Mouse (Mus musculus): ENCODE measurements at regions not wholly inside any gene's neighbourhood (a gene's known extent, or its start where the extent isn't known, plus 50 kb on each side); places are given as distances from the start of the nearest gene placed in this dataset.

DNA sequence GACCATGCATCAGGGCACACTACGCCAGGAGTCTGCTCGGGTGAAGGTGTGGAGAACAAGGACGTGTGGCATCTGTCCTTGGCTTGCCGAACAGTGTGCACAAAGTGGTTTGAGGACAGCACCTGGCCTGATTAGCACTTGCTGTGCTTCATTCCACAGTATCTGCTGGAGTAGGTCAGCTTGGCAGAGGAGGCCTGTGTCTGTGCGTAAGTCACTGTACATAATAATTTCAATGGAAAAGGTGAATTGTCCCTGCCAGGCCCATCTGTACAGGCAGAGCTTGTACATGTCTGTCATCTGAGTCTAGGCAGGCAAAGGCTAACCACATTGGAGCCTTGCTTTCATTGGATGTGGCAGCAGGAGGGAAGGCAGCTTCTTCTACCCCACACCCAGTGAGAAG, 979.5 kb upstream of the Car8 start:
- no peak overlapping the region for H3K4me3 ChIP-seq
- no peaks in the 10 kb centered on the region for H3K27me3 ChIP-seq (ENCODE audit: low read depth, poor library complexity, severe bottlenecking)
- H3K27ac ChIP-seq: no peak overlapping the region
- WGBS: 89% methylated on average over 5 of the region's 5 CpGs
- H3K9me3 ChIP-seq (replicated peaks): no peaks in the 10 kb centered on the region
- H3K4me1 ChIP-seq: peaks cover 5% of the 10 kb centered on the region
- no peaks in the 10 kb centered on the region for H3K36me3 ChIP-seq
- DNase-seq (ENCODE audit: low spot score): no peak

DNA sequence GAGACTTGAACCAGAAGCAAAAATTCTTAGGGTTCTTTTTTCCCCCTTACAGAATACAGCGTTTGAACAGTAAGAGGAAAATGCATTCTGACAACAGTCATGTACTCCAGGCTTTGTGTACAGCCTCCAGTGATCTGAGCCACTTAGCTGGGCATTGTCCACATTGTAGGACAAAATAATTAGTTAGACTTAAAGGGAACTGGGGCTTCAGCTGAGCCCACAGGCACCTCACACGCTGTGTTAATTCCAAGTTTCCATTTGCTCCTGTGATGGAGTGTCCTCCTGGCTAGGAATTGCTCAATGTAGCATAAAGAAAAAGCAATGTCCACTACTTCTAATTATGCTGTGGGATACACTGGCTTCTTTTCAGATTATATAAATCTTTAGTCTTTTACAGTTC, 969.8 kb upstream of the Car8 start:
- Histone ChIP-seq H3K27me3 (ENCODE audit: low read depth, poor library complexity, severe bottlenecking) (no peaks in the 10 kb centered on the region), H3K36me3 (no peaks in the 10 kb centered on the region), H3K4me3 (no peak overlapping the region), H3K9me3 (replicated peaks) (no peaks in the 10 kb centered on the region), H3K4me1 (no peaks in the 10 kb centered on the region), H3K27ac (no peak overlapping the region)
- no peak for DNase-seq (ENCODE audit: low spot score)
- 84% methylated on average over 2 of the region's 2 CpGs for WGBS

DNA sequence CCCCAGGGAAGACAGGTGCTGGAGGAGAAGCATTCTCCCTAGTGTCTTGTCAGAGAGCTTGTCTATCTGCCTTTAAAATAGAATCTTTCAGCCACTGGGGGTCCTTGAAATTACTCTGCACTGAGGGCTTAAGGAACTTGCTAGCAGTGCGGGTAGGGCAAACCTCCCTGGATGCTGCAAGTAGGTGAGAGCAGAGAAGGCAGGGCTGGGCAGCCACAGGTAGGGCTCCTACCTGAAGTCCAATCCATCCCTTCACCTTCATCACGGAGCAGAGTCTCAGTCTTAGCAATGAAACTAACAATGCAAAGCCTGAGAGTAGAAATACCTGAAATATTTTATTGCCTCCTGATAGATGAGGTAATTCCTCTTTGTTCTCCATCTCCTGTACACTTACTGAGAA, 961.2 kb upstream of the Car8 start:
- H3K36me3 ChIP-seq: no peaks in the 10 kb centered on the region

DNA sequence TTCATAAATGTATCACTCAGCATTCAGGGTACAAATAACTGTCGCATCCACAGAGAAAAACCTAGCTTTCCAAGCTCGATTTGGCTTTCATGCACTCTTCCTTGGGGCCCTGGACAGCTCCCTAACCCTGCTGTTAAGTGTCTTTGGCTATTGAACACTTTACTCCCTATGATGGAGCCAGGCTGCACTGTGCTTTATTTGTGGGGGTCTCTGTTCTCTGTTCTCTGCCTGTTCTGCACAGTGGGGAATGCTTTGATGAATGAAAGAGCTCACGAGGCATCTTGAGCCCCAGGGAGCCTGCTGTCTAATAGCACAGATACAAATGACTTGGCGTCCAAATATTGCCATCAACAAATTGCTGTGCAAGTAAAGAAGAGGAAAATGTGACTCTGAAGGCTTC, 957.6 kb upstream of the Car8 start:
- Histone ChIP-seq H3K4me3 (no peak overlapping the region), H3K27ac (no peak overlapping the region), H3K9me3 (replicated peaks) (no peaks in the 10 kb centered on the region), H3K27me3 (ENCODE audit: low read depth, poor library complexity, severe bottlenecking) (no peaks in the 10 kb centered on the region), H3K36me3 (no peaks in the 10 kb centered on the region), H3K4me1 (no peaks in the 10 kb centered on the region)
- 75% methylated on average over 4 of the region's 4 CpGs for WGBS
- no peak for DNase-seq (ENCODE audit: low spot score)

More for the DNA sequence above, 961.2 kb upstream of the Car8 start:
- 81% methylated on average over 2 of the region's 2 CpGs for WGBS
- no peak overlapping the region for H3K4me3 ChIP-seq
- no peaks in the 10 kb centered on the region for H3K4me1 ChIP-seq
- no peak for DNase-seq (ENCODE audit: low spot score)
- no peak overlapping the region for H3K27ac ChIP-seq
- no peaks in the 10 kb centered on the region for H3K27me3 ChIP-seq (ENCODE audit: low read depth, poor library complexity, severe bottlenecking)
- H3K9me3 ChIP-seq (replicated peaks): no peaks in the 10 kb centered on the region

DNA sequence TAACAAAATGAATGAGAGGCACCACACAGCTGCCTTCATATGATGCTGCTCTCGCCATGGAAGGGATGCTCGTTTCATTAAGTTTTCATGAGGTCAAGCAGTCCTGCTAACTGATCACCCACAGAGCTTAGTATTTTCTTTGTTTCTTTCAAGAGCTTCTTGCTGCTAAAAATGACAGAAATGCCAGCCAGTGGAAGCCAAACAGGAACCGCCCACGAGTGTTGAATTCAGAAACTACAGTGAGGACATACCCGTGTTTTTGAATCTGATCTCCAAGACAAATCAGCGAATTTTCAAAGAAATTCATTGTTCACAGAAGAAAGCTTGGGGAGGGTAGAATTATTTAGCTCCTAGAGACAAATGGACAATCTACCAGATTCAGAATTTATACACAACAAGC, 954.3 kb upstream of the Car8 start:
- Histone ChIP-seq H3K4me1 (no peaks in the 10 kb centered on the region), H3K27ac (no peak overlapping the region), H3K27me3 (ENCODE audit: low read depth, poor library complexity, severe bottlenecking) (no peaks in the 10 kb centered on the region), H3K4me3 (no peak overlapping the region), H3K36me3 (no peaks in the 10 kb centered on the region), H3K9me3 (replicated peaks) (no peaks in the 10 kb centered on the region)
- 83% methylated on average over 6 of the region's 6 CpGs for WGBS
- no peak for DNase-seq (ENCODE audit: low spot score)

DNA sequence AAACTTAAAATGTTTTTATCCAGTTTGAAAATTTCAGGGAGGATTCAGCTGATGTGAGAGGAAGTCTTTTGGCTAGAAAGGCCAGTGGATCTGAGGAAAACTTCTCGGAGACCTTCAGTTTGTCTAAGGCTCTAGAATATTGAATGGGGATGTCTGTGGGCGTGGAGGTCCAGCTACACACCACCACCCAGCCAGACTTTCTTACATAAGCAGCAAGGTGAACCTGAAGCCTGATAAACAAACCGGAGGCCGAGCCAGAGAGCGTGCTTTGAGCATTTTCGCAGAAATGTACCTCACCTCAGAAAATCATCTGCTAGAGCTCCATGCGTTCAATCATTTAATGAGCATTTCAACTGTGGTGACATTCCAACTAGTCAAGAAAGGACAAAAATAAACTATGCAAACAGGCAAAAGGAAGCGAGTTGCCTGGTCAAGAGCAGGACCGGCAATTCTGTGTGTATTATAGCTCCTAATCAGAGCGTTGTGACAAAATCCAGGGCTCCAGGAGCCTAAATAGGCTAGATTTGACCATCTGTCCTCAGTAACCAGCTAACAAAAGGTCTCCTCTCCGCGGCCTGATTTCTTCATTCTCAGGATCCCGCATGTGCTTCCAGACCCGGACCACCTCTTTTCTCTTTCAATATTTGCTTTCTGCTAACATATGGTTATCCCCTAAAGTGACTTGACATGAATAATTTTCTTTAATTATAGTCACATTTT, 946.5 kb upstream of the Car8 start:
- no peaks in the 10 kb centered on the region for H3K27me3 ChIP-seq (ENCODE audit: low read depth, poor library complexity, severe bottlenecking)
- peaks cover 17% of the 10 kb centered on the region for H3K4me1 ChIP-seq
- H3K9me3 ChIP-seq (replicated peaks): no peaks in the 10 kb centered on the region
- no peaks in the 10 kb centered on the region for H3K36me3 ChIP-seq
- DNase-seq (ENCODE audit: low spot score): no peak
- peak overlapping the region; percentile 45 for H3K4me3 ChIP-seq
- peak overlapping the region; percentile 75; the same call in 1 of the 2 replicates for H3K27ac ChIP-seq
- 18% methylated on average over 14 of the region's 14 CpGs for WGBS

DNA sequence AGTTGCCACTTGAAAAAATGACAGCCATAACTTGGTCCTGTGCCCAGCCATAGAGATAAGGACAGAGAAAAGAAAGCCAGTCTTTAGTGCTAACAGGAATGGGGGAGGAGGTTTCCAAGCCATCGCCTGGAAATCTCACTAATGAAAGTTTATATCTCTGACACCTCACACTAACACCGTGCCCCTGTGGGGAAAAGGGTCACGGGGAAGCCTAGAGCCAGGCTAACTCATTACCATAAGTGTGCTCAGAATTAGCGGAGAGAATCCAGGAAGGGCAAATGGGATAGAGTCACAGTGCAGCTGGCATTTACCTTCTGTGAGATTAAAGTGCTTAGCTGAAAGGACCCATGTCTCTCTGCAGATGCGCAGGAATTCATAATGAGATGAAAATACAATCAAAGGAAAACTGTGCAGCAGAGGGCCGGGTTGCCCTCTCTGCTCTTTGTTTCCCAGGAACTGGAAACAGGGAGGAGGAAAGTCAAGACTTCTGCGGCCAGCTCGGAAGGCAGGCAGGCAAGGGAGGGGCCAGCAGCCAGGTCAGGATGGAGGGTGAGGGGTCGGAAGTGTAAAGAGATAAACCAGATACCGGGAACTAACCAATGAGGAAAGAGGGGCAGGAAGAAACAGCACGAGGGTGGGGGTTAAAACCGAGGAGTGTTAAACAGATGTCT, 945.7 kb upstream of the Car8 start:
- Histone ChIP-seq H3K9me3 (replicated peaks) (no peaks in the 10 kb centered on the region), H3K27ac (peak overlapping the region; percentile 75), H3K4me1 (peaks cover 17% of the 10 kb centered on the region), H3K27me3 (ENCODE audit: low read depth, poor library complexity, severe bottlenecking) (no peaks in the 10 kb centered on the region), H3K36me3 (no peaks in the 10 kb centered on the region), H3K4me3 (peak overlapping the region; percentile 45)
- WGBS: under 1% methylated on average over 12 of the region's 12 CpGs
- DNase-seq (ENCODE audit: low spot score): peak; percentile 57

DNA sequence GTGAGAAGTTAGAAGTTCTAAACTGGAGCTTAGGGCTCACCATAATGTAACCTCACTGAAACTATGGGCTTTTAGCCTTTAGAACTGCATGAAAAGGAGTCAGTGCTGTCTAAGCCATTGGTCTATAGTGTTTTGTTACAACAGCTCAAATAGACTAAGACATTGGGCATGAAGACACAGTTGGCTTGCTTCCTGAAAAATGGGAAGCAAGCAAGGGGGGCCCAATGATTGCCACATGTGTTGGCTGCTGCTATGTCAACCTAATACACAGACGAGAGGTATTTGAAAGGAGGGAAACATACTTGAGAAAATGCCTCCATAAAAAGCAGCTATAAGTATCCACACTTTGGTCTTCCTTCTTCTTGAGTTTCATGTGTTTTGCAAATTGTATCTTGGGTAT, 935.5 kb upstream of the Car8 start:
- no peaks in the 10 kb centered on the region for H3K36me3 ChIP-seq
- no peak for DNase-seq (ENCODE audit: low spot score)
- no peaks in the 10 kb centered on the region for H3K9me3 ChIP-seq (replicated peaks)
- H3K4me3 ChIP-seq: no peak overlapping the region
- H3K27ac ChIP-seq: no peak overlapping the region
- H3K4me1 ChIP-seq: no peaks in the 10 kb centered on the region
- H3K27me3 ChIP-seq (ENCODE audit: low read depth, poor library complexity, severe bottlenecking): no peaks in the 10 kb centered on the region
- 86% methylated on average over 1 of the region's 1 CpGs for WGBS

DNA sequence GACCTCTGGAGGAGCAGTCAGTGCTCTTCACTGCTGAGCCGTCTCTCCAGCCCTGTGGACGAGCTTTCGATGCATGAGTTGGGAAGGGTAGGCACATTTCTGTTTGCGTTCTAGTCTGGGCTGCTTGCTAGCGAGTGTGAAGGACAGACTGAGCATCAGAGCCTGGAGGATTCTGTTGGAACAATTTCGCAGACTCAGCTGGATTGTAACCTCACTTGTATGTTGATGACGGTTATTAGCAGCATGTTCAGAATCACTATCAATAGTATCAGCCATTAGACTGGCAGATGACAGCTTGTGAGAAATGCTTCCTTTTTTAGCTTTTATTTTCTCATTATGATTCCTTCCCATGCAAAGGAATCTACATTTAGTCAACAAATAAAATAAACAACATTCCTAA, 923.5 kb upstream of the Car8 start:
- H3K4me3 ChIP-seq: no peak overlapping the region
- 88% methylated on average over 7 of the region's 7 CpGs for WGBS
- no peaks in the 10 kb centered on the region for H3K36me3 ChIP-seq
- no peaks in the 10 kb centered on the region for H3K27me3 ChIP-seq (ENCODE audit: low read depth, poor library complexity, severe bottlenecking)
- DNase-seq (ENCODE audit: low spot score): no peak
- H3K27ac ChIP-seq: no peak overlapping the region
- no peaks in the 10 kb centered on the region for H3K9me3 ChIP-seq (replicated peaks)
- H3K4me1 ChIP-seq: peaks cover 6% of the 10 kb centered on the region

DNA sequence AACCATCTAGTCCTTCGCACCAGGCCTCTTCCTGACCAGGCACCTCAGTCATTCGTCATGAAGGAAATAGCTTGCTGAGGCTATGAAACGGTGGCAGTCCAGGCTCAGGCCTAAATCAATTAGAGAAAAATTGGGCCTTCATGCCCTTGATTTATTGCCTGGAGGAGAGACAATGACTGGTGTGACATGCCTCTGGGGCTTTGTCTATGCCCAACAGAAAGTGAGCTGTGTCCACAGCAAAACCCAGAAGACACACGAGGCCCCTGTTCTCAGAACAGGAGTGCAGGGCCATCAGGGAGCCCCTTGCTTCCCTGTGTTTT, 922.9 kb upstream of the Car8 start:
- H3K4me3 ChIP-seq: no peak overlapping the region
- H3K36me3 ChIP-seq: no peaks in the 10 kb centered on the region
- H3K27ac ChIP-seq: no peak overlapping the region; the same call in 1 of the 2 replicates
- H3K4me1 ChIP-seq: peaks cover 6% of the 10 kb centered on the region
- DNase-seq (ENCODE audit: low spot score): no peak
- 29% methylated on average over 4 of the region's 4 CpGs for WGBS
- H3K9me3 ChIP-seq (replicated peaks): no peaks in the 10 kb centered on the region
- H3K27me3 ChIP-seq (ENCODE audit: low read depth, poor library complexity, severe bottlenecking): no peaks in the 10 kb centered on the region

DNA sequence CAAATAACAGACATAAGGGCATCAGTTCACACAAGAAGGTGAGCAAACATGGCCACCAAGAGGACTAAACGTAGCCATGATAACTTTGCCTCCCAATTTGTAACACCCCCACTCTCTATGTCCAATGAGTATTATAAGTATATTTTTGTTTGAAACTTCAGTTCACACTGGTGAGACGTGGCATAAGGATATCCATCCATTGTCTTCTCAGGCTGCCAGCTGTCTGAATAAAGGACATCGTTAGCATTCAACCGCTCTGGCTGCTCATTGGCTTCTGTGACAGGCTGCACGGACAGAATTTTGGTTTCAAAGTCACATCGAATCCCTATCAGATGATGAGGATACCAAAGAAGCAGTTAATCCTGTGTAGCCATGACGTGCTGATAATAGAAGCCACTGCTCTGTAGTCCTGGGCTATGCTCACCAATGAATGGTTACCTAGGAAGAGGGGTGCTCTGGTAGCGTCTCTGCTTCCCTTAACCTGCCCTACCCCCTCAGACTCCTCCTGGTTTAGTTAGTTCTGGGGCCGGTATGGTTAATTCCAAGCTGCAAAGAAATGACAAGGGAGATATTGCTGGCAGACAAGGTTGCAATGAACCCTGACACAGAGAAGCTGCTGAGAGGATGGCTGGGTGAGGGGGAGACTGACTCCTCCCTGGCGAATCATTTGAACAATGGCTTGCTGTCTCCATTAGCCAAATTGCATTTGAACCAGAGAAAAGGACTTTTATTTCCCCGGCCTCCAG, 922.4 kb upstream of the Car8 start:
- H3K4me1 ChIP-seq: peaks cover 6% of the 10 kb centered on the region
- H3K9me3 ChIP-seq (replicated peaks): no peaks in the 10 kb centered on the region
- WGBS: 82% methylated on average over 11 of the region's 11 CpGs
- no peaks in the 10 kb centered on the region for H3K36me3 ChIP-seq
- no peak for DNase-seq (ENCODE audit: low spot score)
- H3K27me3 ChIP-seq (ENCODE audit: low read depth, poor library complexity, severe bottlenecking): no peaks in the 10 kb centered on the region
- no peak overlapping the region; the same call in 1 of the 2 replicates for H3K27ac ChIP-seq
- H3K4me3 ChIP-seq: no peak overlapping the region

DNA sequence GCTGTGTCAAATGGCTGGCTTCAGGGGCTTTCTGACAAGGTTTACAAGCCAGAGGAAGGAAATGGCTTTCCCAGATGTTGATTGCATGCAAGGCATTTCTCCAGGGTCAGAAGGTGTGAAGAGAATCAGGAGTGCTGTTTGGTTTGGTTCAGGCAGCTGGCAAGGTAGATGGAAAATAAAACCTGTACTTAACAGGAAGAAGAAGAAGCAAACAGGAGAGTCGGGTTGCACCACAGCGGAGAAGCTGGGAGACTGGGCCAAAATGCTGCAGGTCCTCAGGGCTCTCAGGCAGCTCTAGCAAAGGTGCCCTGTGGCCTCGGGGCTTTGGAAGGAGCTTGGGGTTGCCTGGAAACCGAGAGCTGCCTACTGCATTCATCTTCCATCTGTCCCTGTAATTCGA, 908.9 kb upstream of the Car8 start:
- no peak overlapping the region for H3K27ac ChIP-seq

More for the DNA sequence above, 908.9 kb upstream of the Car8 start:
- Histone ChIP-seq H3K4me3 (no peak overlapping the region), H3K27me3 (ENCODE audit: low read depth, poor library complexity, severe bottlenecking) (no peaks in the 10 kb centered on the region), H3K36me3 (no peaks in the 10 kb centered on the region), H3K4me1 (peaks cover 13% of the 10 kb centered on the region), H3K9me3 (replicated peaks) (no peaks in the 10 kb centered on the region)
- 39% methylated on average over 5 of the region's 5 CpGs for WGBS
- peak; percentile 46 for DNase-seq (ENCODE audit: low spot score)
